Mouse (Mus musculus): Measurements from ENCODE around the gene Mtg2. TPM values are rescaled to one million over a fixed set of nuclear protein-coding genes. Genes with fewer than 3 reads are reported as not detected.

The Mtg2 gene
- polyA plus RNA-seq, 1 experiment from 2014 or later: 3.7 TPM

- Histone ChIP-seq H3K27ac (no peak overlapping the region), H3K79me2 (ENCODE audit: inconsistent target) (no peaks in the 10 kb centered on the region), H3K36me3 (ENCODE audit: inconsistent target) (no peaks in the 10 kb centered on the region), H3K4me3 (ENCODE audit: inconsistent target) (no peak overlapping the region)
- WGBS (ENCODE audit: missing documents): 43% methylated on average over 8 of the region's 8 CpGs
Observed at GRCm38 (mm10) chr2:180105441-180106190, 35.2 kb downstream of the Mtg2 start.

DNA sequence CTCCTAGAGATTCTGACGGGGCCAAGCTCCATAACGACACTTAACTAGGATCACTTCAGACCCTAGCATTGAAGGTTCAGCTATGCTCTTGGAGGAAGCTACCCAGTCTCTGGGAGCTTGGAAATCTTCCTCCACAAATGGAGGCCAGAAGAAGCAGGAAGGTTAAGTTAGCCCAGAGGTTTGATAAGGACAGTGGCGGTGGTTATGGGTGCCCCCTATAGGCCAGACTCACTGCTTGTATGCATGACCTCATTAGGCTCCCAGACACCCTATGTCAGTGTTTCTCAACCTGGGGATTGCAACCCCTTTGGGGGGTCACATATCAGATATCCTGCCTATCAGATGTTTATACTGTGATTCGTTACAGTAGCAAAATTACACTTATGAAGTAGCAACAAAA is 36.7 kb downstream of the Mtg2 start:
- Histone ChIP-seq H3K27ac (no peak overlapping the region), H3K4me3 (ENCODE audit: inconsistent target) (no peak overlapping the region), H3K36me3 (ENCODE audit: inconsistent target) (no peaks in the 10 kb centered on the region), H3K79me2 (ENCODE audit: inconsistent target) (no peaks in the 10 kb centered on the region)
- 83% methylated on average over 4 of the region's 4 CpGs for WGBS (ENCODE audit: missing documents)

GRCm38 (mm10) chr2:180108285-180108684 is 37.9 kb downstream of the Mtg2 start:
- 33% methylated on average over 6 of the region's 6 CpGs for whole genome bisulfite sequencing (ENCODE audit: missing documents)
- no peak overlapping the region for H3K27ac ChIP-seq
- no peaks in the 10 kb centered on the region for H3K36me3 ChIP-seq (ENCODE audit: inconsistent target)
- no peaks in the 10 kb centered on the region for H3K79me2 ChIP-seq (ENCODE audit: inconsistent target)
- H3K4me3 ChIP-seq (ENCODE audit: inconsistent target): no peak overlapping the region

DNA sequence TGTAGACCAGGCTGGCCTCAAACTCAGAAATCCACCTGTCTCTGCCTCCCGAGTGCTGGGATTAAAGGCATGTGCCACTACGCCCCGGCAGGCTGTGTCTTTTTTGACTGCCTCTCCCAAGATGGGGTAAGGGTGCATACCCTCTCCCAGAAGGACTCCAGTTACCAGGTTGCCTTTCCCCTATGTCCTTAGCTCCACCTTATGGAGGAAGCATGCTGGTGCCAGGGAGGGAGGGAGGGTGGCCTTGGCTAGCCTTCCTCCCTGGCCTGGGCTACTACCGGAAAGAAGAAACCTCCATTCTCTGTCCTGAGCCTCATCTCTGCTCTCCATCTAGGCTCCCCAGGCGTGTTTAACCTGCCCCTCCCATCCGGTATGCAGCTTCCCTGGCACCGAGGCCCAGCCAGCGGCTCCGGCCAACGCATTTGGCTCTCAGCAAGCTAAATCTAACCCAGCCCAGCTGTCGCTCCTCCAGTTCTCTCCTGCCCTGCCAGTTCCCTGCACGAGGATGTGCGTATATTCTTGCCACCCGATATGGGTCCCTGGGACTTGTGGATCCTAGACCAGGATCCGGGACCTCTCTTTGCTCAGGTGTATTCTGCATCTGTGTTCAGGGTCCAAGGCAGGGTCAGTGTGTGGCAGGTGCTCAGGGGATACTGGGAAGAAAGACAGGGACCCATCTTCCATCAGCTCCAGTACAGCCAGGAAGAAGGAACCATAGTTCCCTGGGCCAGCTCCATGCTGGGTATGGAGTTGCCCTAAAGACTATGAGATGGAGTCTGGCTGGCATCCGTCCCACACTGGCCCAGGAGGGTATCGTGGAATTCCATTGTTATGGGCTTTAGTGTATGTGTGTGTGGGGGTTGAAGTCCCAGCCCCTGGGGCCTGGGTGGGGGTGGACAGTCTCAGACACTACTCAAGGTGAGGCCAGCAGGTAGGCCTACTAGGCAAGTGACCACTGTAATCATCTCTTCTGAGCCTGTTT is 43.8 kb downstream of the Mtg2 start:
- Histone ChIP-seq H3K79me2 (ENCODE audit: inconsistent target) (no peaks in the 10 kb centered on the region), H3K27ac (no peak overlapping the region), H3K4me3 (ENCODE audit: inconsistent target) (no peak overlapping the region), H3K36me3 (ENCODE audit: inconsistent target) (no peaks in the 10 kb centered on the region)
- 90% methylated on average over 12 of the region's 17 CpGs for WGBS (ENCODE audit: missing documents)

DNA sequence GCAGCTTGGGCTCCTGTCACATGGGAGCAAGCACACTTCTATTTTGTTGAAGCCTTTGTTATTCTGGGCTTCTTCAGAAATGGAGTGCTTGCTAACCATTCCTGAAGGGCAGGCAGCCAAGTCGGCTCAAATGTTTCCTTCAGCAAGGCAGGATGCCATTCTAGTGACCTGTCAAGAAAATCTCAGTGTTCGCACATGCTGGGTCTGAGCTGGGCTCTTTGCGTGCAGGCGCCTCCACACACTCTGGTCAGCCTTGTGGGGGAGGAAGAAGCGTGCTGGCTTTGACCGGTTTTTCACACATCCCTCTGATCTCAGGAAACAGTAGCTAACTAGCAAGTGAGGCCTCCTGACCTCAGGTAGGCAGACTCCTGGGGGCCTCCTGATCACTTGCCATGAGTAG is 44.9 kb downstream of the Mtg2 start:
- H3K4me3 ChIP-seq (ENCODE audit: inconsistent target): no peak overlapping the region
- H3K36me3 ChIP-seq (ENCODE audit: inconsistent target): no peaks in the 10 kb centered on the region
- H3K27ac ChIP-seq: no peak overlapping the region
- 42% methylated on average over 6 of the region's 6 CpGs for WGBS (ENCODE audit: missing documents)
- peaks cover 5% of the 10 kb centered on the region; the same call in 1 of the 2 replicates for H3K79me2 ChIP-seq (ENCODE audit: inconsistent target)

GRCm38 (mm10) chr2:180116081-180116493 is 45.7 kb downstream of the Mtg2 start:
- no peak overlapping the region for H3K4me3 ChIP-seq (ENCODE audit: inconsistent target)
- H3K79me2 ChIP-seq (ENCODE audit: inconsistent target): peaks cover 13% of the 10 kb centered on the region; the same call in 1 of the 2 replicates
- no peaks in the 10 kb centered on the region for H3K36me3 ChIP-seq (ENCODE audit: inconsistent target)
- 34% methylated on average over 10 of the region's 10 CpGs for WGBS (ENCODE audit: missing documents)
- H3K27ac ChIP-seq: no peak overlapping the region

DNA sequence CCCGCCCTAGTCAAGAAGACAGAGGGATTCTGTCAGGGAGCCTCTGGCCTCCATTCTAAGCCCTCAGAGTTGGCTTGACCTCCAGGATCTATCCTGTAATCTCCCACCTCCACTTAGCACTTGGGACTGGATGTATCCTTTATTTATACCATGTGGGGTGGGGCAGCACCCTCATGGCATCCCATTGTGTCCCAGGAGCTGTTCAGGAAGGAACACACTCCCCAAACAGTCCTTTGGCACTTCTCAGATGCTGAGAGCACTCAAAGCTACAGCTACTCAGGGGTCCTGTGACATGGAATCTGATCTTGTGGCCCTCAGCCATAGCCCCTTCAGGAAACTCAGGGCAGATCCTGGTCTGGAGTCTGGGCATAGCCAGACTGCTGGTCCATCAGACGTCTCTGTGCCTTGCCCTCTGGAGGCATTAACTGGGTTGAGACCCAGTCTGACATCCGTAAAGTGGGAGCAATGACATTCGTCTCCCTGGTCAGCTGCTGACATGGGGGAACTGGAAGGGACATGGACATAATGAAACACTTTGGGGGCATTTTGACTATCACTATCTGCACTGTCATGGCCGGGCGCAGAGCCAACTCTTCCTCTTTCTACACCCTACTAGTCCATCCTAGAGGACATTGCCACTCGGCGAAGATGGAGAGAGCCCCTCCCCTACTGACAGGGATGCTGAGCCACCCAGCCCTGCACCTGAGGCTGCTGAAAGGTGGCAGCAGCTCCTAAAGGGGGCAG is 46.5 kb downstream of the Mtg2 start:
- Histone ChIP-seq H3K4me3 (ENCODE audit: inconsistent target) (no peak overlapping the region), H3K79me2 (ENCODE audit: inconsistent target) (peaks cover 21% of the 10 kb centered on the region; the same call in 1 of the 2 replicates), H3K36me3 (ENCODE audit: inconsistent target) (no peaks in the 10 kb centered on the region), H3K27ac (no peak overlapping the region)
- WGBS (ENCODE audit: missing documents): 76% methylated on average over 8 of the region's 8 CpGs

GRCm38 (mm10) chr2:180117485-180118194 is 47.3 kb downstream of the Mtg2 start:
- Histone ChIP-seq H3K27ac (no peak overlapping the region), H3K4me3 (ENCODE audit: inconsistent target) (no peak overlapping the region), H3K79me2 (ENCODE audit: inconsistent target) (peaks cover 27% of the 10 kb centered on the region; the same call in 1 of the 2 replicates), H3K36me3 (ENCODE audit: inconsistent target) (no peaks in the 10 kb centered on the region)
- 43% methylated on average over 12 of the region's 13 CpGs for WGBS (ENCODE audit: missing documents)

DNA sequence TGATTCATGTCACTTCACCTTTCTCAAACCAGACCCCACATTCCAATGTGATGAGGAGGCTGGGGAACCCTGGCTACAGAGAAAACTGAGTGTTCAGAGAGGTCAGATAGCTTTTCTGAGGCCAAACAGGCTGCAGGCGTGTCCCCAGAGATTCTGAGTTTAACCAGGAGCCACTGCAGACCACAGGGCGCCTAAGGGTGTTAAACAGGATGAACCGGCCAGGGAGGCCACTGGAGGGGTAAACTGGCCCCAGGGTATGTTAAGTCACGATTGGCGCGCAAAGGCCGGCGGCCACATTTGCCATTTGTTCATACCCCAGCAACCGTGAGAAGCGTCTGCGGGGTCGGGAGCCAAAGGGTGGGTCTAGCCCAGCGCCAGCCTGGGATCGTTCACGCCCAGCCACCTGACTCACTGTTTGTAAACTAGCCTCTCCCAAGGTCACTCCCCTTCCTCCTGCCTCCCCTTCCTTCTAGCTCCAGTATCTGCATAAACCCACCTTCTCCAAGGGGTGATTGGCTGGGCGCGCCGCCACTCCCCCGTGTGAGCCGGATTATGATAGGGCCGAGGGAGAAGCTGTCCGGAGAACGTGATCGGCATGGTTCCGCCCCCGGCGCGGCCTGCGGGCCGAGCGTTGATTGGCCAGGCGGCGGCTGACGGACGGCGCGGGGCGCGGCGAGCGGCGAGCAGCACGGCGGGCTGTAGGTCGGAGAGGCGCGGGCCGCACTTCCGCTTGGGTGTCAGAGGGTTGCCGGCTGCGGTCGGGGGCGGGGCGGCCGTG is 48.5 kb downstream of the Mtg2 start, which contains the start of gene Osbpl2:
Osbpl2 (plus strand) TSS at position 646 of the 778 bp plus-strand sequence.
- WGBS (ENCODE audit: missing documents): under 1% methylated on average over 52 of the region's 55 CpGs
- H3K4me3 ChIP-seq (ENCODE audit: inconsistent target): peak within 1 kb of the TSS; percentile 43
- H3K79me2 ChIP-seq (ENCODE audit: inconsistent target): peaks cover 39% of the 10 kb centered on the region; the same call in 1 of the 2 replicates
- peak within 1 kb of the TSS; percentile 13; the same call in 1 of the 2 replicates for H3K27ac ChIP-seq
- no peaks in the 10 kb centered on the region for H3K36me3 ChIP-seq (ENCODE audit: inconsistent target)

DNA sequence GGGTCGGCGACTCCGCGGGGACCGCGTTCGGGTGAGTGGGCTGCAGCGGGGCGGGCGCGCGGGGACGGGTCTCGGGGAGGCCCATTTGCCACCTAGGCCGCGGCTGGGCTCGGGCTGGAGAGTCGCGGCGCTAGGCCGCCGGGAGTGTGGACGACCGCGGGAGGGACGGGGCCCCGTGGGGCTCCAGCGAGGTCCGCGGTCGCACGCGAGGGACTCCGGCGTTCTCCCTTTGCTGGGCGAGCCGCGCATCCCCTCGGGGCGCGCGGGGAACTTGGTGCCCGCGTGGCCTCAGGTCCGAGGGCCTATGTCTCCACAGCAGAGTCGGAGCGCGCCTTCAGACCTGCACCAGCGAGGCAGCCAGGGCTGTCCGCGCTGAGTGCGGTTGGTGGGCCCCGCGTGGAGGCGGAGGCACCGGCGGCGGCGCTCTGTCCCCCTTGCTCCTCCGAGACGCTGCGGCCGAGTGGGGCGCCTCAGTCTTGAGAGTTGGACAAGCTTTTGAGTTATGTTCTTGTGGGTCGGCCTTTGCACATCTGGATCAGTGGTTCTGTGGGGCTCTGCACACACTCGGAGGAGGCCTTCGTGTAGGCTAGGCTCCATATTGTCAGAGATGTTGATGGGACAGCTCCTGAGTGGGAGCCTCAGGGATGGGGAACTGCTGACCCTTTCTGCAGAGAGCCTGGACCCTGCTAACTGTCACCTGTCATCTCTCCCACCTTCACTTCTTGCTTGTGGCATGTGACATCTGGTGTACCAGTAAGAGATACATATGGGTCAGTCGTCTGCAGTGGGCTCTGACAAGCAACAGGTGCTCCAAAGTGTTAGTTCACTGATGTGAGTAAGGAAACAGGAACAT is 49.3 kb downstream of the Mtg2 start:
- WGBS (ENCODE audit: missing documents): under 1% methylated on average over 67 of the region's 68 CpGs
- peaks cover 47% of the 10 kb centered on the region; the same call in 1 of the 2 replicates for H3K79me2 ChIP-seq (ENCODE audit: inconsistent target)
- H3K27ac ChIP-seq: no peak overlapping the region
- no peaks in the 10 kb centered on the region for H3K36me3 ChIP-seq (ENCODE audit: inconsistent target)
- peak overlapping the region; percentile 41 for H3K4me3 ChIP-seq (ENCODE audit: inconsistent target)

GRCm38 (mm10) chr2:180120292-180120761 is 49.9 kb downstream of the Mtg2 start:
- H3K36me3 ChIP-seq (ENCODE audit: inconsistent target): no peaks in the 10 kb centered on the region
- peak overlapping the region; percentile 41 for H3K4me3 ChIP-seq (ENCODE audit: inconsistent target)
- whole genome bisulfite sequencing (ENCODE audit: missing documents): 5% methylated on average over 4 of the region's 5 CpGs
- H3K79me2 ChIP-seq (ENCODE audit: inconsistent target): peaks cover 54% of the 10 kb centered on the region; the same call in 1 of the 2 replicates
- no peak overlapping the region for H3K27ac ChIP-seq

DNA sequence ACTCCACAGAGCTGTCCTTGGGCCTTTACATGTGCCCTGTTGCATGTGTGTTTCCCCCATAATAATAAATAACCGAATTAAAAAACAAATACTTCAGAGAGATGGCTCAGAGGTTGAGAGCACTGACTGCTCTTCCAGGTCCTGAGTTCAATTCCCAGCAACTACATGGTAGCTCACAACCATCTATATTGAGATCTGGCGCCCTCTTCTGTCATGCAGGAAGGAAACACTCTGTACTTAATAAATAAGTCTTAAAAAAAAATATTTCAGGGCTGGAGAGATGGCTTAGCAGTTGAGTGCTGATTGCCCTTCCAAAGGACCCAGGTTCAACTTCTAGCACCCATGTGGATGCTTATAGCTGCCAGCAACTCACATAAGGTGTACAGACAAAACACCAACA is 53.8 kb downstream of the Mtg2 start:
- Histone ChIP-seq H3K4me3 (ENCODE audit: inconsistent target) (no peak overlapping the region), H3K79me2 (ENCODE audit: inconsistent target) (peaks cover 86% of the 10 kb centered on the region; the same call in 1 of the 2 replicates), H3K27ac (no peak overlapping the region), H3K36me3 (ENCODE audit: inconsistent target) (no peaks in the 10 kb centered on the region)
- 96% methylated on average over 2 of the region's 2 CpGs for WGBS (ENCODE audit: missing documents)
